Mouse (Mus musculus): ENCODE data around the gene Cdc42se1.

GRCm38 (mm10) chr3:95273471-95273870 is 44.9 kb downstream of the Cdc42se1 start:
- no peak for TF ChIP-seq POLR2A (IDR thresholded peaks at IDR 0.05; ENCODE audit: borderline replicate concordance, extremely low read depth, low read depth, low read length)
- no peak for TF ChIP-seq CTCF (IDR thresholded peaks at IDR 0.05; ENCODE audit: insufficient read depth, low read length)
